Mouse (Mus musculus) layer of hippocampus, postnatal 25 days (tissue): Measurements from ENCODE around the gene Fam151b. TPM values are rescaled to one million over a fixed set of nuclear protein-coding genes. Genes with fewer than 3 reads are reported as not detected.
A peak's percentile ranks its signal among the peaks of the same experiment; 100 is the strongest.

ENCODE experiments used
- DNase-seq, 2 experiments: peaks; one replicate each; pipeline ENCODE4 v3.0.0; 2022; ENCODE audit warnings: mixed read lengths in 2 of 2, low spot score in 1 of 2; ENCODE audit errors: extremely low spot score in 1 of 2
- total RNA-seq, 2 experiments: library from RNA; stranded (reverse); gene quantifications; 2 replicates each; pipeline ENCODE4 v1.2.3; 2021

The Fam151b gene
- total RNA-seq = 10 to 100 TPM; 10.4 to 11.6 TPM

- peak; percentile 79 to 82 for DNase-seq
Measured at GRCm38 (mm10) chr13:92483852-92484463, at the start of gene Fam151b. Fam151b (minus strand) TSS chr13:92484015.

GRCm38 (mm10) chr13:92532216-92532615, 48.4 kb upstream of the Fam151b start:
- no peak for DNase-seq

- DNase-seq = no peak
Measured at GRCm38 (mm10) chr13:92531237-92531636, 47.4 kb upstream of the Fam151b start.

- peak; percentile 98 to 99 for DNase-seq
Measured at GRCm38 (mm10) chr13:92530721-92531211, 47.0 kb upstream of the Fam151b start, which contains the start of gene Zfyve16. Zfyve16 (minus strand) TSS chr13:92530868.

GRCm38 (mm10) chr13:92529828-92530720, 46.3 kb upstream of the Fam151b start:
- DNase-seq = no peak

GRCm38 (mm10) chr13:92523178-92523813, 39.5 kb upstream of the Fam151b start:
- no peak for DNase-seq

- DNase-seq = no peak
Measured at GRCm38 (mm10) chr13:92504871-92505270, 21.1 kb upstream of the Fam151b start.

GRCm38 (mm10) chr13:92491923-92492322, 8.1 kb upstream of the Fam151b start:
- DNase-seq = no peak

GRCm38 (mm10) chr13:92490817-92491216, 7.0 kb upstream of the Fam151b start:
- DNase-seq = no peak

- DNase-seq = peak in 1 of 2 experiments; percentile 35
Measured at GRCm38 (mm10) chr13:92483348-92483747, 467 bp downstream of the Fam151b start.

- no peak for DNase-seq
Measured at GRCm38 (mm10) chr13:92470151-92470550, 13.7 kb downstream of the Fam151b start.

GRCm38 (mm10) chr13:92469381-92469780, 14.4 kb downstream of the Fam151b start:
- no peak for DNase-seq

GRCm38 (mm10) chr13:92467891-92468290, 15.9 kb downstream of the Fam151b start:
- DNase-seq = no peak

- no peak for DNase-seq
Measured at GRCm38 (mm10) chr13:92464698-92465097, 19.1 kb downstream of the Fam151b start.

- DNase-seq = no peak
Measured at GRCm38 (mm10) chr13:92446872-92447271, 36.9 kb downstream of the Fam151b start.

GRCm38 (mm10) chr13:92440286-92440685, 43.5 kb downstream of the Fam151b start:
- no peak for DNase-seq

GRCm38 (mm10) chr13:92438656-92439055, 45.2 kb downstream of the Fam151b start:
- no peak for DNase-seq

GRCm38 (mm10) chr13:92427351-92427855, 56.4 kb downstream of the Fam151b start:
- no peak for DNase-seq

- DNase-seq = peak; percentile 13 to 24
Measured at GRCm38 (mm10) chr13:92426294-92427051, 57.3 kb downstream of the Fam151b start.

- DNase-seq = peak; percentile 30 to 31
Measured at GRCm38 (mm10) chr13:92425758-92426264, 58.0 kb downstream of the Fam151b start, which contains the start of gene Ankrd34b. Ankrd34b (plus strand) TSS chr13:92425896.
